Mouse (Mus musculus) hindbrain, embryonic 13.5 days (tissue): ENCODE measurements at regions not wholly inside any gene's neighbourhood (a gene's known extent, or its start where the extent isn't known, plus 50 kb on each side); places are given as distances from the start of the nearest gene placed in this dataset.
A peak's percentile ranks its signal among the peaks of the same experiment; 100 is the strongest.

Experiments
- ATAC-seq: fragments of 200-750 bp; cut with Nextera tagmentation; 2 replicates; pipeline ENCODE4 v1.8.0; 2017; ENCODE audit warnings: moderate TSS enrichment; ENCODE audit not compliant: low FRiP score
- H3K27ac ChIP-seq: fragments of 300-500 bp; sonication (generic); 2 replicates; pipeline ENCODE4 v1.5.1; 2015; ENCODE audit warnings: inconsistent platforms, mild to moderate bottlenecking, moderate library complexity
- H3K27me3 ChIP-seq: fragments of 300-500 bp; sonication (generic); 2 replicates; pipeline ENCODE4 v1.6.1; 2015; ENCODE audit warnings: mild to moderate bottlenecking, inconsistent platforms
- H3K36me3 ChIP-seq: fragments of 300-500 bp; sonication (generic); 2 replicates; pipeline ENCODE4 v1.6.1; 2015; ENCODE audit warnings: mild to moderate bottlenecking, inconsistent platforms
- H3K4me1 ChIP-seq: fragments of 300-500 bp; sonication (generic); replicated peaks from 2 replicates; pipeline ENCODE4 v1.6.1; 2015; ENCODE audit warnings: inconsistent platforms
- H3K4me2 ChIP-seq: fragments of 300-500 bp; sonication (generic); 2 replicates; pipeline ENCODE4 v1.6.1; 2015; ENCODE audit warnings: inconsistent platforms, mild to moderate bottlenecking, moderate library complexity
- H3K4me3 ChIP-seq: fragments of 300-500 bp; sonication (generic); 2 replicates; pipeline ENCODE4 v1.5.1; 2015; ENCODE audit warnings: mild to moderate bottlenecking, inconsistent platforms
- H3K9ac ChIP-seq: fragments of 300-500 bp; sonication (generic); 2 replicates; pipeline ENCODE4 v1.6.1; 2015; ENCODE audit warnings: mild to moderate bottlenecking, inconsistent platforms
- H3K9me3 ChIP-seq: fragments of 300-500 bp; sonication (generic); 2 replicates; pipeline ENCODE4 v1.6.1; 2016; ENCODE audit warnings: inconsistent platforms
- WGBS: fragments of 180-500 bp; shearing (Covaris S2); methylation state at CpG from one replicate; pipeline ENCODE4 v1.1.7; 2015; 5-methylcytosine and 5-hydroxymethylcytosine counted together

DNA sequence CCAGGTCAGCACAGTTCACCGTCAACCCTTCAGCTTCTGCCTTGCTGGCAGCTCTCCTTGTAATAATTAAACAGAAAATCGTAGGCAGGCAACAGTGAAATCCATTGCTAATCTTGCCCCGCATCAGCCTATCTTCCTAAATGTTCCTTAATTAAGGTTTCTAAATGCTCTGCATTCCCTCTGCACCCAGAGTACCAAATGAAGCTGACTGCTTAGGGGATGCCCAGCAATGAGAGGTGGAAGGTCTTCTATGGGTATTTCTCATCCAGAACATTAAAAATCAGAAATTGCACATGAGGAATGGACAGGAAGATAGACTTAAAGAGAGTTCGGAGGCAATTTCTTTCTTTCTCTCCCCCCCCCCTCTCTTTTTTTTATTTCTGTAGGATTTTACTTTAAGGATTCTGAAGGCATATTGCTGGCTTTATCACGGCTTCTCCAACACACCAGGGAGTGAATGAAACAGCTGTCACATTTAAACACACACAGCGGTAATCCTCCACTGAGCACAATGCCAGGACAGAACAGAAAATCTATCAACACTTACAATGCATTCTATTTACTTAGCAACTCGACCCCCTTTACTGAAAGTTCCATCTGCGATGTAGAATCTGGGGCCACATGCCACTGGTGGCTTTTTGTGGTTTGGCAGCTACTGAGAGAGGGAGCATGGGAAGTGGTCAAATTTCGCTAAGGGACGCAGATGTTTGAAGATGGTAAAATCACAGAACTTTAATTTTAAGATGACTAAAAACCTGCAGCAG is 584.2 kb upstream of the Kirrel3 start:
- Histone ChIP-seq H3K27ac (no peak overlapping the region; the same call in 1 of the 2 replicates), H3K27me3 (no peaks in the 10 kb centered on the region), H3K9me3 (no peaks in the 10 kb centered on the region), H3K9ac (no peak overlapping the region), H3K4me3 (no peak overlapping the region), H3K4me2 (no peak overlapping the region), H3K4me1 (peaks cover 21% of the 10 kb centered on the region), H3K36me3 (no peaks in the 10 kb centered on the region)
- WGBS = 26% methylated on average over 10 of the region's 10 CpGs
- peak; percentile 73 for ATAC-seq

DNA sequence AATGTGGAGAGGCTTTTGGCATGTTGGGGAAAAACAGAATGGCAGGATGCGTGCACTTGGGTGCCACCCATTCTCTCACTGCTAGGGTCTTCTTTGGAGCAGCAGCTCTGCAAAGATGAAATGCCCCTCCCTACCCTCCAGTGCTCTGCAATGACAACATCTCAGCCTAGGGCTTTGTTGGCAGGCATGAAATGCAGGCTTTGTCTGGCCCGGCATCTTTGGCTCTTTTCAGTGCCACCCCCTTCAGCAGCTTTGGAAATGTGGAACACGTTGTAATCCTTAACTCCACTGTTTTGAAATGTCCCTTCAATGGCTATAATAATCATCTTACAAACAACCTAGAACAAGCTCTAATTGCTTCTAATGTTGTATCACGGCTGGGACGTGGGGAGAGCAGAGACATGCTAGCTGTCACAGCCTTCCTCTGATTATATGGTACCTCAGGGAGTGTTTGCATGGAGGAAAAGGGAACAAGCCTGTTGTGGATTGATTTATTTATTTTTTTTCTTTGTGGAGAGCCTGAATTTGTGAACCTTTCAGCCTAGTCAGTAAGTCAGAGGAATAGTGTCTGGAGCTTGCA is 581.6 kb upstream of the Kirrel3 start:
- H3K4me3 ChIP-seq = no peak overlapping the region
- peaks cover 21% of the 10 kb centered on the region for H3K4me1 ChIP-seq
- H3K4me2 ChIP-seq = no peak overlapping the region
- WGBS = 22% methylated on average over 5 of the region's 5 CpGs
- 0 out of 2 replicates have a peak, but pooled peaks have one; percentile 43 for ATAC-seq
- no peaks in the 10 kb centered on the region for H3K27me3 ChIP-seq
- no peaks in the 10 kb centered on the region for H3K36me3 ChIP-seq
- no peaks in the 10 kb centered on the region for H3K9me3 ChIP-seq
- H3K27ac ChIP-seq = no peak overlapping the region
- H3K9ac ChIP-seq = no peak overlapping the region

DNA sequence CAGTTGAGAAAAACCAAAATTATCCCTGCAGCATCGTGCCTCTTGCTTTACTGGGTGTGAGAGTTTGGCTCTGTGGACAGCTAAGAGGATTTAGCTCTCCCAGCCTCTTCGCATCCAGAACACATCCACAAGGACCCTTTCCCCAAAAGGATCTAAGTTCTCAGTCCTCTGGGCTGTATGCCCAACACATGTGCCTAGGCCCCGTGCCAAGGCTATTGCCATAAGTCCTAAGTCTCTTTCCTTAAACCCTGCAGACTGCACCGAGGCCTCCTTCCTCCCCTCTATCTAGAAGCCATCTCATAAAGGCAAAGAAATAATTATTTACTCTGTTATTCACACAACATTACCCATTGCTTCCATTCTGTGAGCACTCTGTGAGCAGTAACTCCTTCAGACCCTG is 570.8 kb upstream of the Kirrel3 start:
- Histone ChIP-seq H3K36me3 (no peaks in the 10 kb centered on the region), H3K9me3 (no peaks in the 10 kb centered on the region), H3K9ac (no peak overlapping the region), H3K27me3 (no peaks in the 10 kb centered on the region), H3K4me2 (no peak overlapping the region), H3K4me3 (no peak overlapping the region), H3K27ac (no peak overlapping the region), H3K4me1 (no peaks in the 10 kb centered on the region)
- no peak for ATAC-seq
- WGBS = 90% methylated on average over 4 of the region's 4 CpGs

DNA sequence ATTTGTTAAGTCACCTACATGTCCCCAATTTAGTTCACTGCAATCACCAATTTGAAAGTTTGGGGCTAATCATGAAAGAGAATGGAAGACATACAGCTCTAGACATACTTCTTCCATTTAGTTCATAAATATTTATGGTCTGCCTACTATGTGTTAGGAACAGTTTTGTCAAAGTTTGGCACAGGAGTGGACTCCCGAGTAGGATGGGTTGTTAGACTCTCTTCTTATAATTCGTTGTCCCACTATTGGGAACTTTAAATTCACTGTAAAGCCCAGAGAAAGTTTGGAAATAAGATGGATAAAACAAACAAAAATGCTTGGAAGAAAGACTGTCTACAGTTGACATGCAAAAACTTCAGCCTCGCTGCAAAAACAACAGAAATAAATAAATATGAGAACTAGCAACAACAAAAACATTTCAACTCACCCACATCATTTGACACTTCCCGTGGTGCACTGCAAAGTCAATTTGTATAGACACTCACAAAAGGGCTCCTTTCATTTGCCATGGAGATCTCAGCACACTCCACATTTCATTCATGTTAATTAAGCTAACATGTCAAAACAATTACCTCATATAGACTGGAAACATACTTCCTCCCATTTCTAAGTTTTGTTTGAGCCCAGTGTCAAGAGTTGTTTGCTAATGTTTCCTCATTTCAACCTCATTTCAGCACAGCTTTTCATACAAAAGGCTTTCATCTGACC is 570.2 kb upstream of the Kirrel3 start:
- Histone ChIP-seq H3K9me3 (no peaks in the 10 kb centered on the region), H3K36me3 (no peaks in the 10 kb centered on the region), H3K27me3 (no peaks in the 10 kb centered on the region), H3K9ac (no peak overlapping the region), H3K4me1 (no peaks in the 10 kb centered on the region), H3K4me2 (no peak overlapping the region), H3K4me3 (no peak overlapping the region), H3K27ac (no peak overlapping the region)
- WGBS = 76% methylated on average over 4 of the region's 4 CpGs
- ATAC-seq = no peak

DNA sequence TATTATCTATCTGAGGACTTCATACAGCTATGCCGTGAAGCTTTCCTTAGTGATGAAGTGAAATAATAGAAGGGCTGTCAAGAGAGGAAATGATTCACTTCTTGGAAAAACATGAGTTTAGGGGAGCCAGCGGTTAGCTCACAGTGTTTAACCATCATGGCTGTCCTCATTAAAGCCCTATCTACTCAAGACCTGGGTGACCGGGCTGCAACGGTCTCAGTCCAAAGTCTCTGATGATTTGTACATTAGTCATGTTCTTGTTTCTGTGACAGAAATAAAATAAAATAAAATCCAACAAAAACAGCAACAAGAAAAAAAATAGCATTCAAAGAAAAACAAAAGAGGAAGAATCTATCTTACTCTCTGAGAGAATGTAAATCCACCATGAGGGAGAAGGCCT is 555.4 kb upstream of the Kirrel3 start:
- no peaks in the 10 kb centered on the region for H3K36me3 ChIP-seq
- H3K27ac ChIP-seq = no peak overlapping the region
- H3K4me1 ChIP-seq = no peaks in the 10 kb centered on the region
- no peak overlapping the region for H3K4me3 ChIP-seq
- H3K27me3 ChIP-seq = no peaks in the 10 kb centered on the region
- ATAC-seq = no peak
- WGBS = 81% methylated on average over 4 of the region's 4 CpGs
- H3K4me2 ChIP-seq = no peak overlapping the region
- no peaks in the 10 kb centered on the region for H3K9me3 ChIP-seq
- H3K9ac ChIP-seq = no peak overlapping the region

DNA sequence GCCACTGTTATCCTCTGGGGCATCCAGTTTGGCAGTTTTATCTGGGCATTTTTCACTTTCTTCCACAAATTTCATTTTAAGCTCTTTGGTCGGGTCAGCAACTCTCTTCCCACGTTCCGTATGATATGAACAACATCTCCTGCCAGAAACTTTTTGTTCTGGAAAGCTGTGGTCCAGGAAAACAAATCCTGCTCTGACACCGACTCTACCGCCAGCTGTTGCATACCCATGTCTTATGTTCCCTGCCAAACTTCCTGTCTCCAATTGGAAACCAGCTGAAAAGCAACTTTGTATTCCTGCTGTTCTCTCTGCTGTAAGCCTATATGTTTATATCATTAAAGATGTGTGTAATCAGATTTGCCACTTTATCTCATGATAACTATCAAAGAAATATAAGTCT is 551.6 kb upstream of the Kirrel3 start:
- no peak overlapping the region for H3K4me2 ChIP-seq
- ATAC-seq = no peak
- no peaks in the 10 kb centered on the region for H3K4me1 ChIP-seq
- H3K9ac ChIP-seq = no peak overlapping the region
- H3K4me3 ChIP-seq = no peak overlapping the region
- 94% methylated on average over 5 of the region's 5 CpGs for WGBS
- no peaks in the 10 kb centered on the region for H3K9me3 ChIP-seq
- no peak overlapping the region for H3K27ac ChIP-seq
- no peaks in the 10 kb centered on the region for H3K27me3 ChIP-seq
- no peaks in the 10 kb centered on the region for H3K36me3 ChIP-seq

DNA sequence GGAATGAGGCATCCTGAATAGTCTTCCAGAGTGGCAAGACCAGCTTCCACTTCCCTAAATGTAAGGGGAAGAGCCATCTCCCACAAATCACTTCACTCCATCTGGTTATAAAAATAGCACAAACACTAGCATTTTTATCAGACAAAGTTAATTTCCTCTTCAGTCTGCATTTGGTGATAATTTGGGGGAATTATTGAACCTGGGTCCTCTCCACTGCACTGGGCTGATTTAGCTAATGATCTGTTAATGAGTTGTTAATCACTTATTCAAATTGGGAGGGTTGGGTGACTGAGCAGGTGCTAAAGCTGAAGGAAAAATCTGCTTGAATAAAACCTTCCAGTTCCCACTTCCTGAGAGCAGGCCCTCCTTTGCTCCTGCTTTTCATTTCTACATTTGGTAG is 531.4 kb upstream of the Kirrel3 start:
- no peak overlapping the region for H3K9ac ChIP-seq
- H3K27ac ChIP-seq = no peak overlapping the region
- no peaks in the 10 kb centered on the region; the same call in 1 of the 2 replicates for H3K4me1 ChIP-seq
- no peaks in the 10 kb centered on the region for H3K9me3 ChIP-seq
- H3K27me3 ChIP-seq = no peaks in the 10 kb centered on the region
- H3K4me2 ChIP-seq = no peak overlapping the region
- no peaks in the 10 kb centered on the region for H3K36me3 ChIP-seq
- H3K4me3 ChIP-seq = no peak overlapping the region
- no peak for ATAC-seq
